Mouse (Mus musculus): ENCODE data around the gene Rragc.

- no peak for TF ChIP-seq CTCF (IDR thresholded peaks at IDR 0.05; ENCODE audit: low read depth)
- no peak for TF ChIP-seq EP300 (IDR thresholded peaks at IDR 0.05; ENCODE audit: low read depth)
These were observed 12.7 kb downstream of the Rragc start for GRCm38 (mm10) chr4:123929994-123930393.

Data from heart, postnatal 0 days (tissue).